In the genomic region with DNA sequence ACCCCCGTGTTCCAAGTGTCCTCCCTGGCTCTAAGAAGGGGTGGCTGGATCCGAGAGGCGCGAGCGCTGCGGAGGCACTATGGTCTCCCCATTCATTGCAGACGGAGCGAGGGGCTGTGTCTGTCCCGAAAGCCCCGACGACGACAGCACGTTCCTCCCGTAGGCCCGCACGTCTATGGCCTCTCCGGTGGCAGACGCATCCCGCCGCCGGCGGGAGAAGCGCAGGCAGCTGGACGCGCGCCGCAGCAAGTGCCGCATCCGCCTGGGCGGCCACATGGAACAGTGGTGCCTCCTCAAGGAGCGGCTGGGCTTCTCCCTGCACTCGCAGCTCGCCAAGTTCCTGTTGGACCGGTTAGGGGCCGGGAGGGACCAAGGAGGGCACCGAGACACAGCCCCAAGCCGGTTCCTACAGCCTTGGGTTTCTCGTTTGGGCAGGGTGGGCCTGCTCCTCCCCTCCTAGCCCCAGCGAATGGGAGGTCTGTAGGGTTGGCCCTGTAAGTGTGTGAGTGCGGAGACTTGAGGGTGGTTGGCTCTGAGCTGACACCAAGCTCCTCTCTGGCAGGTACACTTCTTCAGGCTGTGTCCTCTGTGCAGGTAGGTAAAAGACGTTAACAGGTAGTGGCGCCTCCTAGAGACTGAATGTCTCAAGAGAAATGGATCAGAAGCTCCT, we compare ENCODE assay signal across 8 mouse cellular contexts. TPM values are rescaled to one million over a fixed set of nuclear protein-coding genes. Genes with fewer than 3 reads are reported as not detected.
DNase-seq lines count a peak whose midpoint lies in the region; ATAC-seq and TF ChIP-seq lines count a peak whose summit lies in the region.

No protein-coding gene starts in this region.

- H3K9ac ChIP-seq in intestine, embryonic 15.5 days: peak overlapping the region; percentile 61
- peak overlapping the region; percentile 80 for H3K9ac ChIP-seq in midbrain, embryonic 16.5 days (ENCODE audit: low read depth, low read length)

- no peaks in the 10 kb centered on the region for H3K27me3 ChIP-seq in intestine, embryonic 15.5 days (replicated peaks)
- no peaks in the 10 kb centered on the region for H3K27me3 ChIP-seq in midbrain, embryonic 16.5 days (ENCODE audit: control insufficient read depth, insufficient read depth, low read depth, low read length)
- H3K27me3 ChIP-seq in splenic B cell, adult 2 months (ENCODE audit: control insufficient read depth, insufficient read depth, low read length, poor library complexity, severe bottlenecking): no peaks in the 10 kb centered on the region

- 0 out of 2 replicates have a peak, but pooled peaks have one; percentile 20 for TF ChIP-seq POLR2A in cortical plate, adult 2 months (IDR thresholded peaks at IDR 0.05; ENCODE audit: extremely low read depth, insufficient read depth, low read length)

- DNase-seq in layer of hippocampus, adult 2 months (ENCODE audit: low spot score in 2 of 2): peak; percentile 33 to 37
- DNase-seq in layer of hippocampus, adult 9-10 months (ENCODE audit: low spot score): no peak
- peak; percentile 46 for DNase-seq in gonadal fat pad, adult 2 months (ENCODE audit: low read depth)
- DNase-seq in liver: peak; percentile 73
- peak; percentile 65 for DNase-seq in splenic B cell, adult 2 months (ENCODE audit: low read depth, low spot score)

- peak; percentile 88 for ATAC-seq in intestine, embryonic 15.5 days
- peak; percentile 60 for ATAC-seq in midbrain, embryonic 16.5 days

- peak overlapping the region; percentile 72 for H3K4me3 ChIP-seq in layer of hippocampus, adult 2 months
- H3K4me3 ChIP-seq in cortical plate, adult 2 months (ENCODE audit: insufficient read depth, low read length): peak overlapping the region; percentile 53
- peak overlapping the region; percentile 52 for H3K4me3 ChIP-seq in intestine, embryonic 15.5 days (replicated peaks)
- peak overlapping the region; percentile 56 for H3K4me3 ChIP-seq in midbrain, embryonic 16.5 days (ENCODE audit: low read depth, low read length)

- H3K4me1 ChIP-seq in cortical plate, adult 2 months (ENCODE audit: control insufficient read depth, insufficient read depth, low read length): peaks cover 2% of the 10 kb centered on the region; the same call in 1 of the 2 replicates
- H3K4me1 ChIP-seq in intestine, embryonic 15.5 days (replicated peaks): peaks cover 17% of the 10 kb centered on the region; the same call in 1 of the 2 replicates
- peaks cover 16% of the 10 kb centered on the region for H3K4me1 ChIP-seq in midbrain, embryonic 16.5 days (ENCODE audit: control insufficient read depth, insufficient read depth, low read length)

- H3K4me2 ChIP-seq in intestine, embryonic 15.5 days (replicated peaks): peak overlapping the region; percentile 90
- H3K4me2 ChIP-seq in midbrain, embryonic 16.5 days (ENCODE audit: low read length): peak overlapping the region; percentile 96

- H3K27ac ChIP-seq in layer of hippocampus, adult 2 months: peak overlapping the region; percentile 73
- H3K27ac ChIP-seq in cortical plate, adult 2 months (ENCODE audit: insufficient read depth, low read length): 0 out of 2 replicates have a peak overlapping the region, but pooled peaks have one; percentile 9
- peak overlapping the region; percentile 90 for H3K27ac ChIP-seq in intestine, embryonic 15.5 days
- peak overlapping the region; percentile 76 for H3K27ac ChIP-seq in midbrain, embryonic 16.5 days (ENCODE audit: low read length)

- H3K36me3 ChIP-seq in intestine, embryonic 15.5 days: no peaks in the 10 kb centered on the region
- H3K36me3 ChIP-seq in midbrain, embryonic 16.5 days (ENCODE audit: control insufficient read depth, insufficient read depth, low read length): peaks cover 4% of the 10 kb centered on the region; the same call in 1 of the 2 replicates
- H3K36me3 ChIP-seq in splenic B cell, adult 2 months (ENCODE audit: control insufficient read depth, insufficient read depth, low read length, poor library complexity, severe bottlenecking): no peaks in the 10 kb centered on the region; the same call in 1 of the 2 replicates

- WGBS in intestine, embryonic 15.5 days: under 1% methylated on average over 42 of the region's 42 CpGs
- under 1% methylated on average over 38 of the region's 42 CpGs for WGBS in midbrain, embryonic 16.5 days

- peak; percentile 51 for TF ChIP-seq CTCF in layer of hippocampus, adult 2 months (conservative IDR thresholded peaks at IDR 0.05)
- 0 out of 2 replicates have a peak, but pooled peaks have one; percentile 2 for TF ChIP-seq CTCF in cortical plate, adult 2 months (IDR thresholded peaks at IDR 0.05; ENCODE audit: extremely low read depth, insufficient read depth, low read length)

- no peaks in the 10 kb centered on the region for H3K9me3 ChIP-seq in intestine, embryonic 15.5 days
- no peaks in the 10 kb centered on the region for H3K9me3 ChIP-seq in midbrain, embryonic 16.5 days (replicated peaks; ENCODE audit: control insufficient read depth, low read length, poor library complexity, severe bottlenecking)

RNA-seq across cellular contexts. Expression of a gene that starts 0.7 kb away (rescaled TPM):
- 10 to 100 TPM; 29.2 to 30.9 TPM for total RNA-seq in layer of hippocampus, adult 2 months (2021)
- polyA plus RNA-seq in cortical plate, adult 2 months (2012; rRNA removed): 65.6 and 77.1 TPM in 2 replicates
- 42.3 and 45.8 TPM in 2 replicates for polyA plus RNA-seq in gonadal fat pad, adult 2 months (2012; rRNA removed)
- polyA plus RNA-seq in intestine, embryonic 15.5 days (2015; fragmentation: Nextera tagmentation; extraction: Ambion mirVana): 22.1 and 23.6 TPM in 2 replicates
- polyA plus RNA-seq in midbrain, embryonic 16.5 days (2015; fragmentation: Nextera tagmentation; extraction: Ambion mirVana): 32.2 and 32.4 TPM in 2 replicates

RNA-seq across cellular contexts. Expression of a gene that starts 22.6 kb away (rescaled TPM):
- total RNA-seq in layer of hippocampus, adult 2 months (2021): 10 to 100 TPM; 49.1 to 51.0 TPM
- 50.2 and 50.7 TPM in 2 replicates for polyA plus RNA-seq in cortical plate, adult 2 months (2012; rRNA removed)
- 47.1 and 48.3 TPM in 2 replicates for polyA plus RNA-seq in gonadal fat pad, adult 2 months (2012; rRNA removed)
- polyA plus RNA-seq in intestine, embryonic 15.5 days (2015; fragmentation: Nextera tagmentation; extraction: Ambion mirVana): 37.0 and 42.7 TPM in 2 replicates
- 37.1 and 40.2 TPM in 2 replicates for polyA plus RNA-seq in midbrain, embryonic 16.5 days (2015; fragmentation: Nextera tagmentation; extraction: Ambion mirVana)

RNA-seq across cellular contexts. Expression of a gene that starts 23.0 kb away (rescaled TPM):
- 10 to 100 TPM; 52.9 to 56.2 TPM for total RNA-seq in layer of hippocampus, adult 2 months (2021)
- 42.4 and 44.6 TPM in 2 replicates for polyA plus RNA-seq in cortical plate, adult 2 months (2012; rRNA removed)
- polyA plus RNA-seq in gonadal fat pad, adult 2 months (2012; rRNA removed): 56.5 and 58.4 TPM in 2 replicates
- polyA plus RNA-seq in intestine, embryonic 15.5 days (2015; fragmentation: Nextera tagmentation; extraction: Ambion mirVana): 28.5 and 28.6 TPM in 2 replicates
- polyA plus RNA-seq in midbrain, embryonic 16.5 days (2015; fragmentation: Nextera tagmentation; extraction: Ambion mirVana): 52.4 and 53.2 TPM in 2 replicates

RNA-seq across cellular contexts. Expression of a gene that starts 32.9 kb away (rescaled TPM):
- total RNA-seq in layer of hippocampus, adult 2 months (2021): not detected
- polyA plus RNA-seq in cortical plate, adult 2 months (2012; rRNA removed): not detected in 2 replicates
- 2.7 and 4.6 TPM in 2 replicates for polyA plus RNA-seq in gonadal fat pad, adult 2 months (2012; rRNA removed)
- not detected in 2 replicates for polyA plus RNA-seq in intestine, embryonic 15.5 days (2015; fragmentation: Nextera tagmentation; extraction: Ambion mirVana)
- polyA plus RNA-seq in midbrain, embryonic 16.5 days (2015; fragmentation: Nextera tagmentation; extraction: Ambion mirVana): not detected in 2 replicates

Comparison
In these comparisons a context has a peak if more than half of its experiments do, and no peak if none do; other contexts are left out.
1. H3K27ac ChIP-seq: peak in every context shown above with its lines; median percentile 90 in intestine, embryonic 15.5 days; 76 in midbrain, embryonic 16.5 days; 73 in layer of hippocampus, adult 2 months; 9 in cortical plate, adult 2 months.